Mouse (Mus musculus) granulocyte monocyte progenitor cell, adult 5-6 weeks (primary cell): ENCODE data around the gene Zfp612. TPM values are rescaled to one million over a fixed set of nuclear protein-coding genes. Genes with fewer than 3 reads are reported as not detected.

Experiments used
- ATAC-seq: replicated peaks from 2 replicates; pipeline ENCODE4 v1.8.0; 2016; ENCODE audit warnings: mild to moderate bottlenecking, moderate TSS enrichment, inconsistent platforms; ENCODE audit not compliant: poor library complexity, severe bottlenecking
- total RNA-seq, 2 experiments: library from RNA; stranded (forward) in 1 of 2; stranded (reverse) in 1 of 2; fragments of 200-712, 200-1000 nt in 1 of 2; fragments of >200 nt in 1 of 2; fragmentation: Nextera tagmentation in 1 of 2; gene quantifications; 2 replicates each; pipeline ENCODE4 v1.2.3; 2014 to 2017

The Zfp612 gene
- total RNA-seq, 2 experiments from 2014 or later = 0.15 TPM; not detected in 1

GRCm38 (mm10) chr8:110119715-110120114 is 40.2 kb downstream of the Zfp612 start:
- no peak for ATAC-seq

DNA sequence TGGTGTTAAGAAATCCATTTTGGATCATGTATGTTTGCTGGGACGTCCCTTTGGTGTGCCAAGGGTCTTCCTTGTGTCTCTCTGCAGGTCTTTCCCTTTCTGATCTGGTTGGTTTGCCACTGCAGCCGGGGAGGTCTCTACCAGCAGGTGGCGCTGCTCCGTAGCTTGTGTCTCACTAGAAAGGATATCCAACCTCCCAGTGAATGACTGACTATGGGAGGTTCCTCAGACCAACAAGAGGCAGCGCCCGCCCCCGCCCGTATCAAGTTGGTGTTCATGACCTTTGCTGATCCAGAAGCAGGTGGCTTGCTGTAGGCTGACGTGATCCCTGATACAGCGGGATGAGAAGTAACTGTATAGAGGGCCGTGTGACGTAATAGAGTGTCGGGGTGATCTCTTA is 51.0 kb downstream of the Zfp612 start:
- peak; percentile 74 for ATAC-seq

DNA sequence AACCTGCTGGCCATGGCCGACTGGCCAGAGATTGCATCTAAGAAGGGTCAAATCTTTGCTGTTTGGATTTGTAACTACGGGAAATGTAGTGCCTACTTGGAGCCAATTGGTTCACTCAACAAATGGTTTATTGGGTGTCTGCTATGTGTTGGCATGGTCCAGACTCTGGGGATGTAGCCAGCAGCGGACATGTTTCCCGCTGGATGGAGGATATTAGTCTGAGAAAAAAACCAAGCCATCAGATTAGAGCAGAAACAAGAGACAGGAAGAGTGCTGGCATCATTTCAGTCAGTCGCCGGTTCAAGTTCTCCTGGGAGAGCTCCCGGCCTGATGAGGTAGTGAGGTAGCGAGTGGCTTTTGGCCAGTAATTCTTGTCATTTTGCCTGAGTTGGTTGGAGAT is 54.7 kb downstream of the Zfp612 start:
- no peak for ATAC-seq

DNA sequence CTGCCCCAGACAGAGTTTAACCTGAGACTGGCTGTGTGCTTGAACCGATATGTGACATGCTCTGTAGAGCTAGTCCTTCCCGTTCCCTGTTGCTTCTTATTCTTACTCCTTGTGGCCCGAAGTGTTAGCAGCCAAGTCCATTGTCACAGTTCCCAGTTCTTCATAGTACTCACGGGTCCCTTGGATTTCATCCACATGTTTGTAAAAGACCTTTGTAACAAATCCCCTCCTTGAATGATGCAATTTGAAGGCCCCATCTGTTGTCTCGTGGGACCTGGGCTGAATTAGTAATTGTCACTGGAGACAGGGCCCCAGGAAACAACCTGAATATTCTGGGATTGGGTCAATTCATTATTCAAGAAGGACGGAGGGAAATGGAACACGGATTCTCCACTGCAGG is 56.0 kb downstream of the Zfp612 start:
- no peak for ATAC-seq

DNA sequence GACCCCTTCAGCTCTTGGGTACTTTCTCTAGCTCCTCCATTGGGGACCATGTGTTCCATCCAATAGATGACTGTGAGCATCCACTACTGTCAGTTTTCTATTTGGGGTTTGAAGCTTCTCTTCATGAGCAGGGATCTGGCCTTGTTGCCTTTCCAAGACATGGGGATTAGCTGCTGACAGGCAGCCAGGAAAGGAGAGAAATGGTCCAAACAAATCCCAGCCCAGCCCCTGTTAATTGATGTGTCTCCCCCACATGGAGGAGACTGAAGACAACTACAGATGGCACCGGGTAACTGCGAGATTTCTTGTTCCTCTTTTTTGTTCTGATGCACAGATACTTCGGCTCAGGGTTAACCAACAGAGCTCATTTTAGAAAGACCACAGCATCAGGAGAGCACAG is 60.6 kb downstream of the Zfp612 start:
- no peak for ATAC-seq

GRCm38 (mm10) chr8:110140770-110141169 is 61.2 kb downstream of the Zfp612 start:
- ATAC-seq = no peak

Other genes with a start within 250 kb of the Zfp612 start
- gene Phlpp2, start 211.2 kb upstream of the Zfp612 start, total RNA-seq (2014; fragmentation: Nextera tagmentation) = 7.6 and 12.6 TPM in 2 replicates
- gene Phlpp2, start 211.2 kb upstream of the Zfp612 start, total RNA-seq (2017) = 8.8 and 9.6 TPM in 2 replicates
- gene Marveld3, start 117.5 kb upstream of the Zfp612 start, total RNA-seq (2014; fragmentation: Nextera tagmentation) = not detected in 2 replicates
- gene Marveld3, start 117.5 kb upstream of the Zfp612 start, total RNA-seq (2017) = not detected in 2 replicates
- gene Tat, start 89.3 kb upstream of the Zfp612 start, total RNA-seq (2014; fragmentation: Nextera tagmentation) = not detected in 2 replicates
- gene Tat, start 89.3 kb upstream of the Zfp612 start, total RNA-seq (2017) = not detected in 2 replicates
- gene Chst4, start 40.0 kb upstream of the Zfp612 start, total RNA-seq (2014; fragmentation: Nextera tagmentation) = not detected in 2 replicates
- gene Chst4, start 40.0 kb upstream of the Zfp612 start, total RNA-seq (2017) = not detected in 2 replicates
- not detected in 2 replicates for gene Gm21964, start 21.5 kb downstream of the Zfp612 start, total RNA-seq (2014; fragmentation: Nextera tagmentation)
- gene Gm21964, start 21.5 kb downstream of the Zfp612 start, total RNA-seq (2017) = not detected in 2 replicates
- not detected in 2 replicates for gene Gm17720, start 23.0 kb downstream of the Zfp612 start, total RNA-seq (2014; fragmentation: Nextera tagmentation)
- gene Gm17720, start 23.0 kb downstream of the Zfp612 start, total RNA-seq (2017) = not detected in 2 replicates
- not detected in 2 replicates for gene Calb2, start 88.5 kb downstream of the Zfp612 start, total RNA-seq (2014; fragmentation: Nextera tagmentation)
- not detected in 2 replicates for gene Calb2, start 88.5 kb downstream of the Zfp612 start, total RNA-seq (2017)
- 8.5 and 11.0 TPM in 2 replicates for gene Cmtr2, start 135.9 kb downstream of the Zfp612 start, total RNA-seq (2014; fragmentation: Nextera tagmentation)
- 14.2 and 17.2 TPM in 2 replicates for gene Cmtr2, start 135.9 kb downstream of the Zfp612 start, total RNA-seq (2017)
- not detected in 2 replicates for gene Hydin, start 187.2 kb downstream of the Zfp612 start, total RNA-seq (2014; fragmentation: Nextera tagmentation)
- not detected in 2 replicates for gene Hydin, start 187.2 kb downstream of the Zfp612 start, total RNA-seq (2017)